ENCODE assay signal across 8 mouse cellular contexts in the genomic region with DNA sequence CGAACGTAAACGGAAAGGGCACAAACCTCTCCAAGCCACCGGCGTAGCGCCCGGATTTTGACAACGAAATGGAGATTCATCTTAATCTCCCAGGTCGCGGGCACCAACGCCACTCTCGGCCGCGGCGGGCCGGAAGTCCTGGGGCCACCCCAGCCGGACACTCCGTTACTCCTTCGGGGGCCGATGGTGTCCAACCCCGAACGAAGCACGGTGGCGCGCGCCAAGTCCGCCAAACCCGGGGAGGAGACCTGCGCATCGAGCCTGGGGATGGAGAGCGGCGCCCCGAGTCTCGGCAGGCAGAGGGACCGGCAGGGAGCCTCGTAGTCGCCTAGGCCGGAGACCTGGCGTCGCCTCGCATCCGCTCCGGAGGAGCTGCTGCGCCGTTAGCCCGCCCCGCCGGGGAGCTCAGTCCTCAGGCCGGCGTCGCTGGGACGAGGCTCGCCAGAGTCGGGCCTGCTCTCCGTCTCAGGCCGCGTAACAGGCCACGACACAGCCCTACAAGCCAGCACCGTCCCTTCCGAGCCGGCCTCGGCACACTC. TPM values are rescaled to one million over a fixed set of nuclear protein-coding genes. Genes with fewer than 3 reads are reported as not detected.
DNase-seq lines count a peak whose midpoint lies in the region; ATAC-seq and TF ChIP-seq lines count a peak whose summit lies in the region.

No protein-coding gene starts in this region.

- no peak for TF ChIP-seq CTCF in liver, postnatal 0 days (IDR thresholded peaks at IDR 0.05; ENCODE audit: low read depth)

- peaks cover 32% of the 10 kb centered on the region for H3K36me3 ChIP-seq in liver, postnatal 0 days (replicated peaks; ENCODE audit: insufficient read depth, low read length)

- peak; percentile 64 for ATAC-seq in liver, postnatal 0 days

- under 1% methylated on average over 62 of the region's 62 CpGs for WGBS in liver, postnatal 0 days (ENCODE audit: insufficient replicate concordance)

- H3K4me3 ChIP-seq in liver, postnatal 0 days (ENCODE audit: low read depth, low read length), result peak overlapping the region; percentile 90

- H3K27ac ChIP-seq in liver, postnatal 0 days (ENCODE audit: low read depth), result peak overlapping the region; percentile 97

- H3K9me3 ChIP-seq in liver, postnatal 0 days (ENCODE audit: low read length), result no peaks in the 10 kb centered on the region

- peak overlapping the region; percentile 82 for H3K9ac ChIP-seq in liver, postnatal 0 days (replicated peaks)

- TF ChIP-seq EP300 in liver, postnatal 0 days (IDR thresholded peaks at IDR 0.05; ENCODE audit: low read depth), result no peak

- no peaks in the 10 kb centered on the region for H3K27me3 ChIP-seq in liver, postnatal 0 days (ENCODE audit: insufficient read depth, low read length)

- DNase-seq in adrenal gland, postnatal 25 days, result peak; percentile 68
- DNase-seq in adrenal gland, adult (ENCODE audit: inconsistent age in 2 of 2, low spot score in 1 of 2), result no peak
- peak; percentile 61 for DNase-seq in retina, embryonic 14.5 days (ENCODE audit: low spot score)
- no peak for DNase-seq in retina, postnatal 1 day
- peak; percentile 70 for DNase-seq in heart, postnatal 4 days
- no peak for DNase-seq in liver, postnatal 0 days
- DNase-seq in left cerebral cortex, adult 8-10 months (ENCODE audit: low spot score in 2 of 2), result no peak
- no peak for DNase-seq in ovary, adult 18-20 months (ENCODE audit: low spot score)

- peak overlapping the region; percentile 76 for H3K4me2 ChIP-seq in liver, postnatal 0 days (ENCODE audit: low read depth, low read length)

- H3K4me1 ChIP-seq in liver, postnatal 0 days (ENCODE audit: insufficient read depth), result peaks cover 49% of the 10 kb centered on the region

RNA-seq across cellular contexts. Expression of gene Rbbp4, which starts 0.4 kb away (rescaled TPM):
- 76.8 and 152 TPM in 2 replicates for total RNA-seq in adrenal gland, postnatal 25 days (2021)
- total RNA-seq in heart, postnatal 4 days (2021), result 100 to 1,000 TPM; 195 to 199 TPM
- polyA plus RNA-seq in liver, postnatal 0 days (2015; fragmentation: Nextera tagmentation; extraction: Ambion mirVana), result 163 and 167 TPM in 2 replicates
- total RNA-seq in left cerebral cortex, adult 8-10 months (2022), result 100 to 1,000 TPM; 123 to 128 (median 127) TPM

RNA-seq across cellular contexts. Expression of gene Zbtb8os, which starts 0.7 kb away (rescaled TPM):
- 42.7 and 59.1 TPM in 2 replicates for total RNA-seq in adrenal gland, postnatal 25 days (2021)
- total RNA-seq in heart, postnatal 4 days (2021), result 10 to 100 TPM; 20.6 to 22.2 TPM
- 32.2 and 34.2 TPM in 2 replicates for polyA plus RNA-seq in liver, postnatal 0 days (2015; fragmentation: Nextera tagmentation; extraction: Ambion mirVana)
- total RNA-seq in left cerebral cortex, adult 8-10 months (2022), result 10 to 100 TPM; 28.6 to 40.7 (median 32.0) TPM

RNA-seq across cellular contexts. Expression of gene Zbtb8a, which starts 43.2 kb away (rescaled TPM):
- total RNA-seq in adrenal gland, postnatal 25 days (2021), result 7.0 and 8.7 TPM in 2 replicates
- 1 to 10 TPM; 8.7 to 9.0 TPM for total RNA-seq in heart, postnatal 4 days (2021)
- 1.9 and 2.3 TPM in 2 replicates for polyA plus RNA-seq in liver, postnatal 0 days (2015; fragmentation: Nextera tagmentation; extraction: Ambion mirVana)
- 1 to 10 TPM; 4.6 to 7.3 (median 5.2) TPM for total RNA-seq in left cerebral cortex, adult 8-10 months (2022)

RNA-seq across cellular contexts. Expression of gene Sync, which starts 47.3 kb away (rescaled TPM):
- total RNA-seq in adrenal gland, postnatal 25 days (2021), result 0.61 and 0.86 TPM in 2 replicates
- total RNA-seq in heart, postnatal 4 days (2021), result 1 to 10 TPM; 8.7 to 9.5 TPM
- polyA plus RNA-seq in liver, postnatal 0 days (2015; fragmentation: Nextera tagmentation; extraction: Ambion mirVana), result 0.15 TPM in 1 of 2 replicates, not detected in the other
- total RNA-seq in left cerebral cortex, adult 8-10 months (2022), result 1 to 10 TPM; 1.6 to 2.7 (median 2.3) TPM

Comparison
In these comparisons a context has a peak if more than half of its experiments do, and no peak if none do; other contexts are left out.
1. DNase-seq: peak in adrenal gland, postnatal 25 days (single experiment), retina, embryonic 14.5 days (single experiment) and heart, postnatal 4 days (single experiment); none in adrenal gland, adult (0 of 2), retina, postnatal 1 day (single experiment), liver, postnatal 0 days (single experiment), left cerebral cortex, adult 8-10 months (0 of 2) and ovary, adult 18-20 months (single experiment).